Mouse (Mus musculus) intestine, embryonic 14.5 days (tissue): ENCODE measurements around the gene Psg20. TPM values are rescaled to one million over a fixed set of nuclear protein-coding genes. Genes with fewer than 3 reads are reported as not detected.
"Not testable (repeated sequence)": the region's sequence is repeated elsewhere in the genome, so short reads cannot be mapped to it uniquely, and the experiment has no call there.

Experiments
- ATAC-seq: fragments of 200-750 bp; cut with Nextera tagmentation; replicated peaks from 2 replicates; pipeline ENCODE4 v1.8.0; 2017; ENCODE audit warnings: low read depth, moderate number of reproducible peaks, moderate TSS enrichment, moderate library complexity; ENCODE audit not compliant: low FRiP score, low TSS enrichment
- DNase-seq: peaks from one replicate; pipeline ENCODE4 v3.0.0-alpha.2; 2018; ENCODE audit warnings: low spot score
- H3K27ac ChIP-seq: fragments of 300-500 bp; sonication (generic); 2 replicates; pipeline ENCODE4 v1.5.1; 2014; ENCODE audit warnings: low read depth, mild to moderate bottlenecking, control low read depth
- H3K27me3 ChIP-seq: fragments of 300-500 bp; sonication (generic); replicated peaks from 2 replicates; pipeline ENCODE4 v1.6.1; 2014; ENCODE audit warnings: low read length, control low read depth; ENCODE audit not compliant: control insufficient read depth, insufficient read depth
- H3K36me3 ChIP-seq: fragments of 300-500 bp; sonication (generic); 2 replicates; pipeline ENCODE4 v1.6.1; 2014; ENCODE audit warnings: low read length, control low read depth; ENCODE audit not compliant: control insufficient read depth, insufficient read depth
- H3K4me1 ChIP-seq: fragments of 300-500 bp; sonication (generic); replicated peaks from 2 replicates; pipeline ENCODE4 v1.6.1; 2014; ENCODE audit warnings: low read length, control low read depth, mixed read lengths; ENCODE audit not compliant: control insufficient read depth, insufficient read depth
- H3K4me2 ChIP-seq: fragments of 300-500 bp; sonication (generic); 2 replicates; pipeline ENCODE4 v1.6.1; 2014; ENCODE audit warnings: low read length
- H3K4me3 ChIP-seq: fragments of 300-500 bp; sonication (generic); 2 replicates; pipeline ENCODE4 v1.5.1; 2014; ENCODE audit warnings: low read depth, low read length, control low read depth, mixed read lengths
- H3K9ac ChIP-seq: fragments of 300-500 bp; sonication (generic); 2 replicates; pipeline ENCODE4 v1.6.1; 2014; ENCODE audit warnings: mild to moderate bottlenecking, low read length
- H3K9me3 ChIP-seq: fragments of 300-500 bp; sonication (generic); 2 replicates; pipeline ENCODE4 v1.6.1; 2016; ENCODE audit warnings: low read length, control low read depth; ENCODE audit not compliant: control insufficient read depth
- WGBS: fragments of 180-500 bp; shearing (Covaris S2); extraction: QIAGEN DNeasy Blood & Tissue Kit; methylation state at CpG from one replicate; pipeline ENCODE4 v1.1.7; 2014; 5-methylcytosine and 5-hydroxymethylcytosine counted together
- polyA plus RNA-seq: library from polyadenylated mRNA; unstranded; fragments of >200 nt; fragmentation: Nextera tagmentation; extraction: Ambion mirVana; gene quantifications from 2 replicates; pipeline ENCODE4 v1.2.1, GENCODE M21; 2014

Gene Psg20
- polyA plus RNA-seq, 1 experiment from 2014 or later, result not detected

GRCm38 (mm10) chr7:18710331-18710730 is 24.3 kb upstream of the Psg20 start:
- H3K27ac ChIP-seq, H3K4me3 ChIP-seq, H3K9ac ChIP-seq, H3K4me2 ChIP-seq, H3K9me3 ChIP-seq, H3K4me1 ChIP-seq, H3K27me3 ChIP-seq, DNase-seq, ATAC-seq, H3K36me3 ChIP-seq: not testable (repeated sequence)
- WGBS, result 72% methylated on average over 4 of the region's 4 CpGs

- Histone ChIP-seq H3K4me1 (no peaks in the 10 kb centered on the region), H3K4me3 (no peak overlapping the region), H3K4me2 (no peak overlapping the region), H3K9ac (no peak overlapping the region), H3K27me3 (no peaks in the 10 kb centered on the region), H3K36me3 (no peaks in the 10 kb centered on the region), H3K9me3 (no peaks in the 10 kb centered on the region), H3K27ac (no peak overlapping the region)
- ATAC-seq (no peak), DNase-seq (no peak)
Measured at GRCm38 (mm10) chr7:18685586-18685985, 399 bp downstream of the Psg20 start.

DNA sequence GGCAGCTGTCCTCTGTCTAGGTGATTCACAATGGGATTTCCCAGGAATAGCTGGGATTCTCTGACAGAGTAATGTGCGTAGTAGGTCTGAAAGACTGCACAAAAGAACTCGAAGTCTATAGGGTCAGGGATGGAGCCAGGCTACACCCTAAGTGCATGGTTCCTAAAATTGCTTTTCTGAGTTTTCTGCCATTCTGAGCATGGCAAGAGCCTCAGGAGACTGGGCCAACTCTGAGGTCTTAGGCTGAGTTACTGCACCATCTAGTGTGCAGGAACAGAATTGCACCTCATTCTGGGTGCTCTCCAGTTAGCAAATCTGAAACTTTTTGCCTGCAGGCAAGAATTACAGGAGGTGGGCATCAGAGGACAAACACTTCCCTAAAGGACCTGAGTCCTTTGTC is 6.2 kb downstream of the Psg20 start:
- no peak overlapping the region for H3K4me3 ChIP-seq
- DNase-seq (peak; percentile 61), ATAC-seq (no peak)
- H3K4me2 ChIP-seq, result no peak overlapping the region
- H3K27me3 ChIP-seq, result no peaks in the 10 kb centered on the region
- no peaks in the 10 kb centered on the region for H3K36me3 ChIP-seq
- H3K9ac ChIP-seq, result no peak overlapping the region
- H3K9me3 ChIP-seq, result no peaks in the 10 kb centered on the region
- no peaks in the 10 kb centered on the region for H3K4me1 ChIP-seq
- no peak overlapping the region for H3K27ac ChIP-seq
- WGBS, result 37% methylated on average over 2 of the region's 2 CpGs

DNA sequence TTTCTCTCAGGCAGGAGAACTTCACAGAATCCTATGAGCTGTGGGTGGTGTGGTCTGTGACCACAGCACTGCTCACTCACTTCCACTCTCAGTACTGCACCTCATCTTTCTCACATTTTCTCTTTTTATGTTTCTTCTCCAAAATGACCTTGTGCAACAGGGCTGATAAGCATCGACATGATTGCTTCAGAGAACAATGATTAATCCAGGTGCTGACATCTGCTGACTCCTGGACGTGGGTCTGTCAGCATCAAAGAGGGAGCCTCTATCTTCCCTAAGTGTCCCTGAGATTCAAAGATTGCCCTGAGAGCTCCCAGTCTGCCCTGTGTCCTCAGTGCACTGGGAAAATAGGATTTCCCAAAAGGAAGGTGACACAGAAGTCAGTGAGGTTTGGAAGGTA is 29.4 kb downstream of the Psg20 start, which contains the start of gene Psg21:
TSS of gene Psg21 (minus strand) at position 101 of the 400 bp plus-strand sequence.
- not testable (repeated sequence) for H3K4me1 ChIP-seq, H3K27me3 ChIP-seq, DNase-seq, H3K4me3 ChIP-seq, H3K9me3 ChIP-seq, H3K36me3 ChIP-seq, H3K4me2 ChIP-seq, H3K9ac ChIP-seq, H3K27ac ChIP-seq, ATAC-seq
- 42% methylated on average over 1 of the region's 2 CpGs for WGBS

- ATAC-seq, H3K4me1 ChIP-seq, H3K4me3 ChIP-seq, H3K4me2 ChIP-seq, H3K27me3 ChIP-seq, H3K27ac ChIP-seq, DNase-seq, H3K36me3 ChIP-seq, H3K9ac ChIP-seq, H3K9me3 ChIP-seq: not testable (repeated sequence)
- 78% methylated on average over 8 of the region's 8 CpGs for WGBS
Measured at GRCm38 (mm10) chr7:18626921-18627320, 59.1 kb downstream of the Psg20 start.

Other genes with a start within 250 kb of the Psg20 start
- not detected in 2 replicates for gene Psg26, start 202.0 kb downstream of the Psg20 start, polyA plus RNA-seq
- 0.05 TPM in 1 of 2 replicates, not detected in the other for gene Psg25, start 153.9 kb downstream of the Psg20 start, polyA plus RNA-seq
- gene Psg27, start 118.9 kb downstream of the Psg20 start, polyA plus RNA-seq, result not detected in 2 replicates
- gene Psg23, start 69.7 kb downstream of the Psg20 start, polyA plus RNA-seq, result not detected in 2 replicates
- not detected in 2 replicates for gene Psg21, start 29.5 kb downstream of the Psg20 start, polyA plus RNA-seq
- gene Psg22, start 31.9 kb upstream of the Psg20 start, polyA plus RNA-seq, result not detected in 2 replicates
- not detected in 2 replicates for gene Psg19, start 112.3 kb upstream of the Psg20 start, polyA plus RNA-seq
- gene Psg17, start 135.4 kb upstream of the Psg20 start, polyA plus RNA-seq, result 0.27 TPM in 1 of 2 replicates, not detected in the other
- 0.62 and 1.1 TPM in 2 replicates for gene Mill2, start 153.8 kb upstream of the Psg20 start, polyA plus RNA-seq
- 17.7 and 26.7 TPM in 2 replicates for gene Pglyrp1, start 185.1 kb upstream of the Psg20 start, polyA plus RNA-seq
- gene Ccdc61, start 224.2 kb upstream of the Psg20 start, polyA plus RNA-seq, result 21.5 and 21.7 TPM in 2 replicates
- 0.66 and 0.75 TPM in 2 replicates for gene Nova2, start 239.7 kb upstream of the Psg20 start, polyA plus RNA-seq